Mouse (Mus musculus): ENCODE measurements around the gene Fgd2. TPM values are rescaled to one million over a fixed set of nuclear protein-coding genes. Genes with fewer than 3 reads are reported as not detected.
A peak's percentile ranks its signal among the peaks of the same experiment; 100 is the strongest.

Fgd2 gene
- total and polyA plus RNA-seq, 2 experiments: 7.6 to 8.8 TPM

DNA sequence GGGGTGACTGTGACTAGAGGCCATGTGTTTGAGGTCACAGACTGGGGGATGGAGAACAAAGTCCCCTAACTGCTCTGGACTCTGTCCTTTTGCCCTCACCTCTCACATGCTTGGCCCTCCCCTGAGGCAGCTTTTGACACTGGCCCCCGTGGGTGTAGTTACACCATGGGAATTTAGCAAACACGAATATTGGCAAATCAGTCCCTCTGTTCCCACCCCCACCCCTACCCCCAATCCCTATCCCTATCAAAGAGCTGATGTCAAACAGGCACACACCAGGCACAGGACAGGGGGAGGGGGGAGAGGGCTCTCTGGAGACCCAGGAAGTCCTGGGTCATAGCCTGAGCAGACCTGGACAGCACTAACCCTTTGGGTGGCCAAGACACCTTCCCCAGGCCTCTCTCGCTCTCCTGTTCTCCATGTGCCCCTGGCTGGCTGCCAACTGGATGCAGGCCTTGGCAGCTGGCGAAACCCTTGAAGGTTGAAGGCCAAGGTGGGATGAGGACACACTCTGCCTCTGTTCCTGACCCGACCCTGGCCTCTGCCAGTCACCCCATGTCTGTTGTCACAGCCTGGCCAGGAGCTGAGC lies 24.2 kb downstream of the Fgd2 start:
- no peak overlapping the region for H3K9ac ChIP-seq (ENCODE audit: low read depth, low read length)
- peak; percentile 95 for DNase-seq (ENCODE audit: extremely low read depth, low read depth, low spot score)
- H3K27ac ChIP-seq (replicated peaks; ENCODE audit: insufficient read depth, low read depth, low read length): peak overlapping the region; percentile 71
- TF ChIP-seq POLR2A (IDR thresholded peaks at IDR 0.05; ENCODE audit: extremely low read depth, insufficient read depth, low read length) (no peak), CTCF (IDR thresholded peaks at IDR 0.05; ENCODE audit: low read depth, low read length) (no peak)
- H3K79me2 ChIP-seq (ENCODE audit: control insufficient read depth, insufficient read depth, low read length): no peaks in the 10 kb centered on the region
- 15% methylated on average over 5 of the region's 5 CpGs for WGBS
- no peaks in the 10 kb centered on the region for H3K27me3 ChIP-seq (ENCODE audit: control insufficient read depth, insufficient read depth, low read length)
- no peak overlapping the region for H3K4me3 ChIP-seq (ENCODE audit: insufficient read depth, low read depth, low read length)
- H3K4me1 ChIP-seq (ENCODE audit: control insufficient read depth, insufficient read depth, low read length): peaks cover 12% of the 10 kb centered on the region
- no peaks in the 10 kb centered on the region for H3K36me3 ChIP-seq (ENCODE audit: control insufficient read depth, insufficient read depth, low read length)

DNA sequence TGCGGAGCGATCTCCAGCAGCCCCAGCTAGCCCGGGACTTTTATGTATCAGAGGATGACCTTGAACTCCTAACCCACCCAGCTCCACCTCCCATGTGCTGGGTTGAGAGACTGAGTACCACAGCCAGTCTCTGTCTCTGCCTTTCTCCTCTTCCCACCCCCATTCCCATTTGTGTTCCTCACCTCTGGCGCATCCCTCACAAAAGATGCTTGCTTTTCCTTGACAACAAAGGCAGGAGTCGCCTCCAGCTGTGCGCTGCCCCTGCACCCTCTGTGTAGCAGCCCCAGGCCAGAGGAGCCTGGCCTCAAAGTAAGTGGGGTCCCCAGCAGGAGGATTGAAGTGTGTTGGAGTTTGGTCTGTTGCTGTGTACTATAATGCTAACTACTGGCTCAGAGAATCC lies 25.0 kb downstream of the Fgd2 start:
- no peak for TF ChIP-seq CTCF (IDR thresholded peaks at IDR 0.05; ENCODE audit: low read depth, low read length)
- TF ChIP-seq POLR2A (IDR thresholded peaks at IDR 0.05; ENCODE audit: extremely low read depth, insufficient read depth, low read length): no peak
- H3K9ac ChIP-seq (ENCODE audit: low read depth, low read length): no peak overlapping the region
- H3K36me3 ChIP-seq (ENCODE audit: control insufficient read depth, insufficient read depth, low read length): no peaks in the 10 kb centered on the region
- H3K4me1 ChIP-seq (ENCODE audit: control insufficient read depth, insufficient read depth, low read length): peaks cover 12% of the 10 kb centered on the region
- no peaks in the 10 kb centered on the region for H3K79me2 ChIP-seq (ENCODE audit: control insufficient read depth, insufficient read depth, low read length)
- H3K4me3 ChIP-seq (ENCODE audit: insufficient read depth, low read depth, low read length): no peak overlapping the region
- H3K27ac ChIP-seq (replicated peaks; ENCODE audit: insufficient read depth, low read depth, low read length): peak overlapping the region; percentile 73
- 47% methylated on average over 6 of the region's 6 CpGs for WGBS
- DNase-seq (ENCODE audit: extremely low read depth, low read depth, low spot score): no peak
- no peaks in the 10 kb centered on the region for H3K27me3 ChIP-seq (ENCODE audit: control insufficient read depth, insufficient read depth, low read length)

DNA sequence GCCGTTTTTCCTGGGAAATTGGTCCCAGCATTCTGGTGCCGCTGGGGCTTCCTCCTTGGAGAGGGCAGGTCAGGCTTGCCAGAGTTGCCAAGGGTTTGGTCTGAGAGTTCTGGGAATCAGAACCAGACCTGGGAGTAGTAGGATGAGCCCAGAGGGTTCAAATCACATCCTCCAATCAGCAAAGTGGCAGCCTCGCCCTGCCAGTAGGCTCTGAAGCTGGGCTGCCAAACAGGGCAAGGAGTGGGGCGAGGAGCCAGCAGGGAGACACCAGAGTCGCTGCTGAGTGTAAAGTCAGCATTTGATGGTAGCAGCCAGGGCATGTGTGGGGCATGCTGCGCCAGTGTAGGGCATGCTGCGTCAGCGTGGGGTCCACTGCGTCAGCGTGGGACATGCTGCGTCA lies 28.3 kb downstream of the Fgd2 start:
- H3K9ac ChIP-seq (ENCODE audit: low read depth, low read length): no peak overlapping the region
- no peak overlapping the region for H3K4me3 ChIP-seq (ENCODE audit: insufficient read depth, low read depth, low read length)
- H3K27me3 ChIP-seq (ENCODE audit: control insufficient read depth, insufficient read depth, low read length): no peaks in the 10 kb centered on the region
- no peak for TF ChIP-seq POLR2A (IDR thresholded peaks at IDR 0.05; ENCODE audit: extremely low read depth, insufficient read depth, low read length)
- TF ChIP-seq CTCF (IDR thresholded peaks at IDR 0.05; ENCODE audit: low read depth, low read length): no peak
- peaks cover 8% of the 10 kb centered on the region for H3K4me1 ChIP-seq (ENCODE audit: control insufficient read depth, insufficient read depth, low read length)
- H3K27ac ChIP-seq (replicated peaks; ENCODE audit: insufficient read depth, low read depth, low read length): no peak overlapping the region
- 70% methylated on average over 11 of the region's 11 CpGs for WGBS
- H3K36me3 ChIP-seq (ENCODE audit: control insufficient read depth, insufficient read depth, low read length): no peaks in the 10 kb centered on the region
- no peak for DNase-seq (ENCODE audit: extremely low read depth, low read depth, low spot score)
- H3K79me2 ChIP-seq (ENCODE audit: control insufficient read depth, insufficient read depth, low read length): no peaks in the 10 kb centered on the region

DNA sequence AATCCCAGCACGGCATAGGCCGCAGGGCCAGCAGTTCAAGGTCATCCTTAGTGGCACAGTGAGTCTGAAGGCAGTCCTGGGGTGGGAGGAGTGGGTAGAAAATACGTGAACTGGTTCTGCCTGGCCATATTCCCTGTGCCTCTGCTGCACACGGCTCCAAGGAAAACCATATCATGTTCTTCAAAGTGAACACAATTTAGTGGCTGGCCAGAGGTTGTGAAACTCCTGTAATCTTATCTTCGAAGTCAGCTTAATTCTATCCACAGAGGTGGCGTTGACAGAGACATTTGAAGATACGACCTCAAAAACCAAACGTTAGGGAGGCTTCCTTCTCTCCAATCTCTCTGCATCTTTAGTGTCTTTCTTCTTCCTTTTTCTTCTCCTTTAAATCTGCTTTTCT lies 30.6 kb downstream of the Fgd2 start:
- peaks cover 5% of the 10 kb centered on the region; the same call in 1 of the 2 replicates for H3K4me1 ChIP-seq (ENCODE audit: control insufficient read depth, insufficient read depth, low read length)
- no peaks in the 10 kb centered on the region for H3K27me3 ChIP-seq (ENCODE audit: control insufficient read depth, insufficient read depth, low read length)
- TF ChIP-seq CTCF (IDR thresholded peaks at IDR 0.05; ENCODE audit: low read depth, low read length): no peak
- TF ChIP-seq POLR2A (IDR thresholded peaks at IDR 0.05; ENCODE audit: extremely low read depth, insufficient read depth, low read length): no peak
- no peak overlapping the region for H3K27ac ChIP-seq (replicated peaks; ENCODE audit: insufficient read depth, low read depth, low read length)
- no peak for DNase-seq (ENCODE audit: extremely low read depth, low read depth, low spot score)
- no peak overlapping the region for H3K9ac ChIP-seq (ENCODE audit: low read depth, low read length)
- no peak overlapping the region for H3K4me3 ChIP-seq (ENCODE audit: insufficient read depth, low read depth, low read length)
- no peaks in the 10 kb centered on the region for H3K79me2 ChIP-seq (ENCODE audit: control insufficient read depth, insufficient read depth, low read length)
- H3K36me3 ChIP-seq (ENCODE audit: control insufficient read depth, insufficient read depth, low read length): no peaks in the 10 kb centered on the region
- WGBS: 55% methylated on average over 8 of the region's 8 CpGs

DNA sequence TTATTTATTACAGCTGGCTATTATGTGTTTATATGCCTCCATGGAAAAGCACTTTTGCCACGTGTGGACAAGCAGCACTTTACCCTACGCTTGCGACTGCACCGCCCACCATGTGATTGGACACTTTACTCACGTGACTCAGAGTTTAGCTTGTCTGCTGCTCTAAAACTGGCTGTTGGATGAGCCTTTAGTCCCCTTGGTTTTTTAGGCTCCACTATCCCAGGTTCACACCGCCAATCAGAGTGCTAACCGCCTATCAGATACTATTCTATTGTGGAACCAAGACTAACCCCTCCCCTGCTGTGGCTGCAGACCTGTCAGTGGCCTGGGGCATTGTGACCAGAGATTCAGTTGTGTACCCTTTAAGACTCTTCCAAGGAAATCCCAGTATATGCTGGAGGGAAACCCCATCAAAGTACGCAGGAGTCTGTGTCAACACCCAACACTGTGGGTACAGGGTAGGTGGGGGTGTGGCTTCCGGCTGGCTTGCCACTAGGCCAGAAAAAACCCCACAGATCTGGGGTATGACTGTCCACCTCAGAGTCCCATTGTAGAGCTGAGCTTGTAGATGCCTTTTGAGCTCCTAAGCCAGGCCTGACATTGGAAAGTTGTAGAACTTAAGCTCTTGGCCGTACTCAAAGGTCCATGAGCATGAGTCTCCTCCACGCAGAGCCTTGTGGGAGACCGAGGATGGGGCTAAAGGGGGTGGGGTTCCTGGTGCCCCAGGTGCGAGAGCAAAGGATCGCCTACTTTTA lies 32.8 kb downstream of the Fgd2 start:
- WGBS: 84% methylated on average over 14 of the region's 14 CpGs
- Histone ChIP-seq H3K9ac (ENCODE audit: low read depth, low read length) (no peak overlapping the region), H3K4me3 (ENCODE audit: insufficient read depth, low read depth, low read length) (no peak overlapping the region), H3K79me2 (ENCODE audit: control insufficient read depth, insufficient read depth, low read length) (no peaks in the 10 kb centered on the region), H3K4me1 (ENCODE audit: control insufficient read depth, insufficient read depth, low read length) (peaks cover 12% of the 10 kb centered on the region), H3K27ac (replicated peaks; ENCODE audit: insufficient read depth, low read depth, low read length) (no peak overlapping the region), H3K36me3 (ENCODE audit: control insufficient read depth, insufficient read depth, low read length) (no peaks in the 10 kb centered on the region), H3K27me3 (ENCODE audit: control insufficient read depth, insufficient read depth, low read length) (no peaks in the 10 kb centered on the region)
- no peak for DNase-seq (ENCODE audit: extremely low read depth, low read depth, low spot score)
- TF ChIP-seq CTCF (IDR thresholded peaks at IDR 0.05; ENCODE audit: low read depth, low read length) (no peak), POLR2A (IDR thresholded peaks at IDR 0.05; ENCODE audit: extremely low read depth, insufficient read depth, low read length) (no peak)

Measured in liver, adult 2 months (tissue).